Mouse (Mus musculus) forebrain, embryonic 10.5 days (tissue): ENCODE measurements at regions not wholly inside any gene's neighbourhood (a gene's known extent, or its start where the extent isn't known, plus 50 kb on each side); places are given as distances from the start of the nearest gene placed in this dataset.

Source experiments
- DNase-seq: peaks from one replicate; pipeline ENCODE4 v3.0.0-alpha.2; 2017; ENCODE audit warnings: low spot score; ENCODE audit errors: extremely low spot score
- H3K27ac ChIP-seq: fragments of 300-500 bp; sonication (generic); 2 replicates; pipeline ENCODE4 v1.5.1; 2016; ENCODE audit warnings: mild to moderate bottlenecking
- H3K27me3 ChIP-seq: fragments of 300-500 bp; sonication (generic); 2 replicates; pipeline ENCODE4 v1.6.1; 2016; ENCODE audit warnings: mild to moderate bottlenecking; ENCODE audit not compliant: poor library complexity, severe bottlenecking
- H3K36me3 ChIP-seq: fragments of 300-500 bp; sonication (generic); replicated peaks from 2 replicates; pipeline ENCODE4 v1.6.1; 2016; ENCODE audit warnings: mild to moderate bottlenecking, moderate library complexity
- H3K4me1 ChIP-seq: fragments of 300-500 bp; sonication (generic); 2 replicates; pipeline ENCODE4 v1.6.1; 2016
- H3K4me3 ChIP-seq: fragments of 300-500 bp; sonication (generic); 2 replicates; pipeline ENCODE4 v1.5.1; 2016; ENCODE audit warnings: mild to moderate bottlenecking, moderate library complexity
- H3K9me3 ChIP-seq: fragments of 300-500 bp; sonication (generic); 2 replicates; pipeline ENCODE4 v1.6.1; 2016; ENCODE audit warnings: mild to moderate bottlenecking, moderate library complexity
- WGBS: fragments of 180-500 bp; shearing (Covaris S2); methylation state at CpG from one replicate; pipeline ENCODE4 v1.1.7; 2016; 5-methylcytosine and 5-hydroxymethylcytosine counted together

- Histone ChIP-seq H3K27me3 (no peaks in the 10 kb centered on the region), H3K36me3 (no peaks in the 10 kb centered on the region), H3K9me3 (no peaks in the 10 kb centered on the region), H3K4me1 (peaks cover 15% of the 10 kb centered on the region), H3K27ac (no peak overlapping the region), H3K4me3 (no peak overlapping the region)
- 61% methylated on average over 7 of the region's 7 CpGs for WGBS
- no peak for DNase-seq
Measured at GRCm38 (mm10) chr2:107965336-107966306, 675.2 kb downstream of the Kcna4 start.

- 57% methylated on average over 2 of the region's 2 CpGs for WGBS
- Histone ChIP-seq H3K36me3 (no peaks in the 10 kb centered on the region), H3K27me3 (no peaks in the 10 kb centered on the region), H3K9me3 (no peaks in the 10 kb centered on the region), H3K4me3 (no peak overlapping the region), H3K27ac (no peak overlapping the region), H3K4me1 (peaks cover 15% of the 10 kb centered on the region)
- no peak for DNase-seq
Measured at GRCm38 (mm10) chr2:107968526-107968925, 678.1 kb downstream of the Kcna4 start.

- H3K9me3 ChIP-seq = no peaks in the 10 kb centered on the region
- H3K4me3 ChIP-seq = no peak overlapping the region
- H3K36me3 ChIP-seq = no peaks in the 10 kb centered on the region
- WGBS = 85% methylated on average over 2 of the region's 2 CpGs
- H3K27ac ChIP-seq = no peak overlapping the region
- no peaks in the 10 kb centered on the region for H3K27me3 ChIP-seq
- H3K4me1 ChIP-seq = peaks cover 15% of the 10 kb centered on the region
- DNase-seq = no peak
Measured at GRCm38 (mm10) chr2:107969526-107969925, 679.1 kb downstream of the Kcna4 start.

GRCm38 (mm10) chr2:107973528-107973927 is 683.1 kb downstream of the Kcna4 start:
- 74% methylated on average over 4 of the region's 4 CpGs for WGBS
- no peaks in the 10 kb centered on the region for H3K27me3 ChIP-seq
- DNase-seq = no peak

GRCm38 (mm10) chr2:107994831-107995230 is 704.4 kb downstream of the Kcna4 start:
- H3K4me1 ChIP-seq = no peaks in the 10 kb centered on the region
- H3K36me3 ChIP-seq = no peaks in the 10 kb centered on the region
- no peak overlapping the region for H3K4me3 ChIP-seq
- WGBS = 86% methylated on average over 6 of the region's 6 CpGs
- no peak overlapping the region for H3K27ac ChIP-seq
- no peaks in the 10 kb centered on the region for H3K27me3 ChIP-seq
- DNase-seq = no peak
- no peaks in the 10 kb centered on the region for H3K9me3 ChIP-seq

More at GRCm38 (mm10) chr2:107973528-107973927, 683.1 kb downstream of the Kcna4 start:
- H3K4me3 ChIP-seq = no peak overlapping the region
- H3K36me3 ChIP-seq = no peaks in the 10 kb centered on the region
- no peaks in the 10 kb centered on the region for H3K9me3 ChIP-seq
- H3K4me1 ChIP-seq = no peaks in the 10 kb centered on the region
- H3K27ac ChIP-seq = no peak overlapping the region

GRCm38 (mm10) chr2:108011534-108011933 is 721.1 kb downstream of the Kcna4 start:
- H3K36me3 ChIP-seq = no peaks in the 10 kb centered on the region
- WGBS = 84% methylated on average over 3 of the region's 3 CpGs
- H3K27ac ChIP-seq = no peak overlapping the region
- no peak for DNase-seq
- H3K4me1 ChIP-seq = no peaks in the 10 kb centered on the region
- no peaks in the 10 kb centered on the region for H3K9me3 ChIP-seq
- H3K4me3 ChIP-seq = no peak overlapping the region
- no peaks in the 10 kb centered on the region for H3K27me3 ChIP-seq

- WGBS = 77% methylated on average over 3 of the region's 3 CpGs
- no peak for DNase-seq
- H3K27me3 ChIP-seq = no peaks in the 10 kb centered on the region
- H3K27ac ChIP-seq = no peak overlapping the region
- no peaks in the 10 kb centered on the region for H3K36me3 ChIP-seq
- H3K4me3 ChIP-seq = no peak overlapping the region
- H3K9me3 ChIP-seq = no peaks in the 10 kb centered on the region
- no peaks in the 10 kb centered on the region for H3K4me1 ChIP-seq
Measured at GRCm38 (mm10) chr2:108023206-108023605, 732.8 kb downstream of the Kcna4 start.

- Histone ChIP-seq H3K9me3 (no peaks in the 10 kb centered on the region), H3K4me1 (peaks cover 15% of the 10 kb centered on the region), H3K36me3 (no peaks in the 10 kb centered on the region), H3K4me3 (no peak overlapping the region), H3K27ac (no peak overlapping the region), H3K27me3 (no peaks in the 10 kb centered on the region)
- no peak for DNase-seq
- 90% methylated on average over 2 of the region's 2 CpGs for WGBS
Measured at GRCm38 (mm10) chr2:108030657-108031056, 740.2 kb downstream of the Kcna4 start.

- no peaks in the 10 kb centered on the region for H3K27me3 ChIP-seq
- WGBS = 73% methylated on average over 3 of the region's 3 CpGs
Measured at GRCm38 (mm10) chr2:108032301-108033013, 742.0 kb downstream of the Kcna4 start.

GRCm38 (mm10) chr2:108033328-108034182 is 743.1 kb downstream of the Kcna4 start:
- H3K36me3 ChIP-seq = no peaks in the 10 kb centered on the region
- no peak overlapping the region for H3K4me3 ChIP-seq
- 72% methylated on average over 8 of the region's 8 CpGs for WGBS
- no peaks in the 10 kb centered on the region for H3K27me3 ChIP-seq
- DNase-seq = no peak
- H3K9me3 ChIP-seq = no peaks in the 10 kb centered on the region
- H3K4me1 ChIP-seq = peaks cover 15% of the 10 kb centered on the region
- H3K27ac ChIP-seq = no peak overlapping the region

More at GRCm38 (mm10) chr2:108032301-108033013, 742.0 kb downstream of the Kcna4 start:
- H3K27ac ChIP-seq = no peak overlapping the region
- H3K4me1 ChIP-seq = peaks cover 15% of the 10 kb centered on the region
- DNase-seq = no peak
- H3K36me3 ChIP-seq = no peaks in the 10 kb centered on the region
- no peaks in the 10 kb centered on the region for H3K9me3 ChIP-seq
- no peak overlapping the region for H3K4me3 ChIP-seq

- Histone ChIP-seq H3K27ac (no peak overlapping the region), H3K4me3 (no peak overlapping the region), H3K27me3 (no peaks in the 10 kb centered on the region), H3K36me3 (no peaks in the 10 kb centered on the region), H3K4me1 (peaks cover 15% of the 10 kb centered on the region), H3K9me3 (no peaks in the 10 kb centered on the region)
- DNase-seq = no peak
- WGBS = 70% methylated on average over 4 of the region's 4 CpGs
Measured at GRCm38 (mm10) chr2:108034882-108035281, 744.4 kb downstream of the Kcna4 start.

GRCm38 (mm10) chr2:108042086-108042485 is 751.6 kb downstream of the Kcna4 start:
- Histone ChIP-seq H3K9me3 (no peaks in the 10 kb centered on the region), H3K27me3 (no peaks in the 10 kb centered on the region), H3K27ac (no peak overlapping the region), H3K36me3 (no peaks in the 10 kb centered on the region), H3K4me1 (no peaks in the 10 kb centered on the region), H3K4me3 (no peak overlapping the region)
- WGBS = 80% methylated on average over 2 of the region's 2 CpGs
- no peak for DNase-seq
